Mouse (Mus musculus) heart, postnatal 36 days (tissue): ENCODE measurements at regions not wholly inside any gene's neighbourhood (a gene's known extent, or its start where the extent isn't known, plus 50 kb on each side); places are given as distances from the start of the nearest gene placed in this dataset.

Experiments
- DNase-seq, 2 experiments: peaks; one replicate each; pipeline ENCODE4 v3.0.0; 2021 to 2022
- intact Hi-C: fragments of 180-260 bp; cut with DNase I; formaldehyde crosslinking; loops from one replicate; pipeline ENCODE4 v1.15.1; 2025

GRCm38 (mm10) chr14:51309951-51310350, 51.6 kb upstream of the Gm7247 start:
- intact Hi-C loops, result no loop called here
- DNase-seq, result peak; percentile 28 to 57

- intact Hi-C loops, result no loop called here
- peak in 1 of 2 experiments; percentile 5 for DNase-seq
Observed at GRCm38 (mm10) chr14:51310583-51310982, 51.0 kb upstream of the Gm7247 start.
